Mouse (Mus musculus): ENCODE results near the gene Astn2. TPM values are rescaled to one million over a fixed set of nuclear protein-coding genes. Genes with fewer than 3 reads are reported as not detected.

Astn2 gene
- polyA plus RNA-seq, 1 experiment from 2014 or later = 0.15 TPM

DNA sequence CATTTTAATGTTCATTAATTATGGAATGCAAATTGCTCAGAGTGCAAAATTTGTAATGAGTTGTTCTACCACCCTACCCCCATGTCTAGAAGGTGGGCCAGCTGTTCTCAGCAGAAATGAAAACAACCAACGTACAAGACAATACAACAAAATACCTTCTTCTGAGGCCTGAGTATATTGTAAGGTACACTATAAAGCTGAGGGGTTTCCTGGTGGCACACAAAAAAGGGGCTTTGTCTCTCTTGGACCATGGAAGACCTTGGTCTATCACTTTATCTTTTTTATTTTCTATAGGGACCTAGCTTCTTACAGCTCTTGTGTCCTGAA is 645.6 kb downstream of the Astn2 start:
- H3K4me3 ChIP-seq (replicated peaks; ENCODE audit: low read length) = no peak overlapping the region
- no peak overlapping the region for H3K27ac ChIP-seq (ENCODE audit: low read length)
- H3K4me1 ChIP-seq (ENCODE audit: control insufficient read depth, insufficient read depth, low read length) = no peaks in the 10 kb centered on the region
- no peaks in the 10 kb centered on the region for H3K36me3 ChIP-seq (ENCODE audit: control insufficient read depth, insufficient read depth, low read length)
- H3K9ac ChIP-seq (ENCODE audit: low read length) = no peak overlapping the region
- 79% methylated on average over 1 of the region's 1 CpGs for WGBS
- no peak for ATAC-seq (ENCODE audit: insufficient read depth, low FRiP score)
- H3K9me3 ChIP-seq (replicated peaks; ENCODE audit: control insufficient read depth, low read length) = no peaks in the 10 kb centered on the region
- no peak overlapping the region for H3K4me2 ChIP-seq (ENCODE audit: low read depth, low read length)
- no peaks in the 10 kb centered on the region for H3K27me3 ChIP-seq (ENCODE audit: control insufficient read depth, insufficient read depth, low read length)

DNA sequence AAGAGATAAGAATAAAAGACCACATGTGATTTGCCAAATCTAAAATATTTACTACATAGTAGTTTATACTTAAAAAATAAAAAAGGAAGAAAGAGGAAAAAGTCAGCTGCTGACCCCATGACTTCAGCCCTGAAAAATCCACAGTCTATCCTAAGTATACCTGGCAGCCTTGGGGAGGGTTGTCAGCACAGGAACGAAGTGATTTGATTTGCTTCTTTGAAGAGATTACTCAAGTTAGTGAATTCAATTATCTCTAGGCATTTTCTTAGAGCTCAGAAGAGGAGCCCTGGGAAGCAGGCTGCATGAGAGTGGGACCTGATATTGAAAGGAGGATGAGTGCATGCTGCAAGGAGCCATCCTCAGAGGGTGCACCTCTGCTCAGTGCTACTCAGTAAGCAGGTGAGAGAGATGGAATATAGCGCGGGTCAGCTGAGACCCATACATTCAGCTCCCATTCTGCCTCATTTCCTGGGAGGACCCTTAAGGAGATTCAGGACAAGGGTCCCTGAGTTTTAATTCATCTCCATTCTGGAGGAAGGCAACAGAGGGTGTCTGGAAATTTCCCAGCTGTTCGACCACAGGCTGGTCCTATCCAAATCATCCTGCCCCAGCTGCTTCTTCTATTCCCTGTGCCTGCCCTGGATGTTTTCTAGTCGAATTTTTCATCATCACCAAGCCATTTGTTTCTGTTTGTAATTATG is 646.1 kb downstream of the Astn2 start:
- no peak overlapping the region for H3K4me2 ChIP-seq (ENCODE audit: low read depth, low read length)
- H3K4me1 ChIP-seq (ENCODE audit: control insufficient read depth, insufficient read depth, low read length) = no peaks in the 10 kb centered on the region
- no peak for ATAC-seq (ENCODE audit: insufficient read depth, low FRiP score)
- WGBS = 56% methylated on average over 5 of the region's 5 CpGs
- H3K27ac ChIP-seq (ENCODE audit: low read length) = no peak overlapping the region
- H3K27me3 ChIP-seq (ENCODE audit: control insufficient read depth, insufficient read depth, low read length) = no peaks in the 10 kb centered on the region
- H3K36me3 ChIP-seq (ENCODE audit: control insufficient read depth, insufficient read depth, low read length) = no peaks in the 10 kb centered on the region
- no peak overlapping the region for H3K4me3 ChIP-seq (replicated peaks; ENCODE audit: low read length)
- no peaks in the 10 kb centered on the region for H3K9me3 ChIP-seq (replicated peaks; ENCODE audit: control insufficient read depth, low read length)
- no peak overlapping the region for H3K9ac ChIP-seq (ENCODE audit: low read length)

DNA sequence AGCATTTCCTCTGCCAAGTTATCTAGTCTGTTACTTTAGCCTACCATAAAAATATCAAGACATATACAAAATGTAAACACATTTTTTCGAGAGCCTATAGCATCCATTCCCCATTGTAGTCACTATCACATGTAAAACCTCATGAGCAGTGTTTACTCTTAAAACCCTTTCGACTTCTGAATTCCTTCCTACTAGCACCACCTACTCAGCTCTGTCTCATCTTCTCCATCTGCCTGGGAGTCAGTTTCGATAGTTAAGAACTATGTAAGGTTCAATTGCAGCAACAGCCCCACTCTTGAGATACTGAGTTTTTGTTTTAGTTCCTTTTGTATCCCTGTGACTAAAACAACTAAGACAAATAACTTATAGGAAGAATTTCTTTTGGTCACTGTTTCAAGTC is 651.5 kb downstream of the Astn2 start:
- WGBS = 57% methylated on average over 3 of the region's 3 CpGs
- no peaks in the 10 kb centered on the region for H3K9me3 ChIP-seq (replicated peaks; ENCODE audit: control insufficient read depth, low read length)

DNA sequence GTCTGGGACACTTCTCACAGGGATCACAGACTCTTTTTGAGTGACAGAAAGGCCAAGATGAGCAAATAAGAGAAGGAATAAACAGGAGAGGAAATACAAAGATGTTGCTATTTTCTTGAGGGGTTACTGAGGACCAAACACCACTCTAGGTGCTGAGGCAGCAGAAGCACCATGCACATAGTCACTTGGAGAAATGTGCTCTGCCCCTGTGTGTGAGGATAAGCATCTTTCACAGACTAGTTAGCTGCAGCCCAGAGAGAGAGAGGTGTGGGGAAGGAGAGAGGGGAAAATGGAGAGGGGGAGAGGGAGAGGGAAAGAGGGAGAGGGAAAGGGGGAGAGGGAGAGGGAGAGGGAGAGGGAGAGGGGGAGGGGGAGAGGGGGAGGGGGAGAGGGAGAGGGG is 659.6 kb downstream of the Astn2 start:
- Histone ChIP-seq H3K4me2 (ENCODE audit: low read depth, low read length) (no peak overlapping the region), H3K27me3 (ENCODE audit: control insufficient read depth, insufficient read depth, low read length) (no peaks in the 10 kb centered on the region), H3K27ac (ENCODE audit: low read length) (no peak overlapping the region), H3K9me3 (replicated peaks; ENCODE audit: control insufficient read depth, low read length) (no peaks in the 10 kb centered on the region), H3K4me1 (ENCODE audit: control insufficient read depth, insufficient read depth, low read length) (no peaks in the 10 kb centered on the region), H3K9ac (ENCODE audit: low read length) (no peak overlapping the region), H3K36me3 (ENCODE audit: control insufficient read depth, insufficient read depth, low read length) (no peaks in the 10 kb centered on the region), H3K4me3 (replicated peaks; ENCODE audit: low read length) (no peak overlapping the region)
- no peak for ATAC-seq (ENCODE audit: insufficient read depth, low FRiP score)

More for the DNA sequence above, 651.5 kb downstream of the Astn2 start:
- H3K27me3 ChIP-seq (ENCODE audit: control insufficient read depth, insufficient read depth, low read length) = no peaks in the 10 kb centered on the region
- ATAC-seq (ENCODE audit: insufficient read depth, low FRiP score) = no peak
- no peak overlapping the region for H3K4me3 ChIP-seq (replicated peaks; ENCODE audit: low read length)
- no peaks in the 10 kb centered on the region for H3K4me1 ChIP-seq (ENCODE audit: control insufficient read depth, insufficient read depth, low read length)
- H3K9ac ChIP-seq (ENCODE audit: low read length) = no peak overlapping the region
- H3K4me2 ChIP-seq (ENCODE audit: low read depth, low read length) = no peak overlapping the region
- no peaks in the 10 kb centered on the region for H3K36me3 ChIP-seq (ENCODE audit: control insufficient read depth, insufficient read depth, low read length)
- no peak overlapping the region for H3K27ac ChIP-seq (ENCODE audit: low read length)

DNA sequence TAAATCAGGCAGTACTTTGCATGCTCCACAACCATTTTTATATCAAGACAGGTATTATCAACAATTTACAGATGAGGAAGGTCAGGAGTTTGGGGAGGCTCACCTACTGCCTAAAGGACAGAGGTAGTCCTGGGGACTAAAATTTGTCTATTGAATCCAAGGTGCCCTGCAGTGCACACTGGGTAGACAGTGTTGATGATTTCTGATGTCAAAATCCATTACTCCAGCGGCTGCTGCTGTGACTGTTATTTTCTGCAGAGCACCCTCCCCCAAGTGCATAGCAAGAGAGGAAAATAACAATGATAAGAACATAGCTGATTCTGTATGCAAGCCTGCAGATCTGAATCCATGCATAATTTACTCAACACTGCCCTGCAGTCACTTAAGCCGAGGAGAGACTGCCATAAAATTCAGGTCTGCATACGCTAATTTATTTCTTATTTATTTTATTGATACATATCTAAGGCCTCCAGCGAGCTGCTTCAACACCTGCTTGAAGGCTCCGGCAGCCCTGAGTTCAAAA is 660.3 kb downstream of the Astn2 start:
- no peaks in the 10 kb centered on the region for H3K27me3 ChIP-seq (ENCODE audit: control insufficient read depth, insufficient read depth, low read length)
- H3K9me3 ChIP-seq (replicated peaks; ENCODE audit: control insufficient read depth, low read length) = no peaks in the 10 kb centered on the region
- H3K36me3 ChIP-seq (ENCODE audit: control insufficient read depth, insufficient read depth, low read length) = no peaks in the 10 kb centered on the region
- no peak overlapping the region for H3K9ac ChIP-seq (ENCODE audit: low read length)
- WGBS = 43% methylated on average over 5 of the region's 5 CpGs
- H3K4me2 ChIP-seq (ENCODE audit: low read depth, low read length) = no peak overlapping the region
- ATAC-seq (ENCODE audit: insufficient read depth, low FRiP score) = no peak
- no peak overlapping the region for H3K27ac ChIP-seq (ENCODE audit: low read length)
- H3K4me3 ChIP-seq (replicated peaks; ENCODE audit: low read length) = no peak overlapping the region
- H3K4me1 ChIP-seq (ENCODE audit: control insufficient read depth, insufficient read depth, low read length) = no peaks in the 10 kb centered on the region

DNA sequence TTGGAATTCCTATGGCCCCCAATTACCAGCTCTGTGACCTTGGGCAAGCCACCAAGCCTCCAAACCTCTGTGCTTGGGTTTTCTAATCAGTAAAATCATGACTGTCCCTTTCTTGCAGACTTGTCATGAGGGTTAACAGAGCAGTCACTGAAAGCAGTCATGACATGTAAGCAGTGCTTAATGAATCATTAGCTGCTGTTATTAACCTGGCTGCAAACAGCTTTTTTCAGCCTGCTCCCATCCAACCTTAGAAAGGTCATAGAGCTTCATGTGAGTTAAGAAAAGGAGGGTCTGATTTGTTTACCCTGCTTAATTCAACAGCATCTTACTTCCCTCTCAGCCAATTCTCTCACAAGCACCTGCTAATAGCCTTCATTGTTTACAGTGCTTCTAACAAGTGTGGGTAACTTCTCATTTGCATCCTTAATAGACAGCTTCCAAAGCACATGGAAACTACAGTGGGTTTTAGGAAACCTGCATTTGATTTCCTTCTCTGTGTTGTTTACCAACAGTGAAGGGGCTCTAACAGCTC is 661.2 kb downstream of the Astn2 start:
- Histone ChIP-seq H3K36me3 (ENCODE audit: control insufficient read depth, insufficient read depth, low read length) (no peaks in the 10 kb centered on the region), H3K27me3 (ENCODE audit: control insufficient read depth, insufficient read depth, low read length) (no peaks in the 10 kb centered on the region), H3K4me2 (ENCODE audit: low read depth, low read length) (no peak overlapping the region), H3K27ac (ENCODE audit: low read length) (no peak overlapping the region), H3K4me1 (ENCODE audit: control insufficient read depth, insufficient read depth, low read length) (no peaks in the 10 kb centered on the region), H3K9me3 (replicated peaks; ENCODE audit: control insufficient read depth, low read length) (no peaks in the 10 kb centered on the region), H3K4me3 (replicated peaks; ENCODE audit: low read length) (no peak overlapping the region), H3K9ac (ENCODE audit: low read length) (no peak overlapping the region)
- no peak for ATAC-seq (ENCODE audit: insufficient read depth, low FRiP score)

DNA sequence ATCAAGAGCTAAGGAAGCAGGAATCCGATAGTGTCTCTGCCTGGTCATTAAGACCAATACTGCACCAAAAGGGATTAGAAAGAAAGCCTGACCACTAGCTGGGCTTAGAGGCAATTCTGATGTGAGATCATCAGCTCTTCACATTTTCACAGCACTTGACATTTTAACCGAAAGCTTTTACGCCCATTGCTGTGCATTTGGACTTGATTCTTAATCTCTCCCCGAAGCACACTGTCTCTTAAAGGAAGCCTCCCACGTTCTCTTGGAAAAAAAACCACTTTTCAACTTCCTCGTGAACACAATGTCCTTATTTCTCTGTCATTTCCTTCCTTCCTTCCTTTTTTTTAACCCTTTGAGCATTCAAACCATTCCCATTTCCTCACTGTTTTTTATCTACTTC is 680.0 kb downstream of the Astn2 start:
- Histone ChIP-seq H3K4me2 (ENCODE audit: low read depth, low read length) (no peak overlapping the region), H3K9me3 (replicated peaks; ENCODE audit: control insufficient read depth, low read length) (no peaks in the 10 kb centered on the region), H3K4me3 (replicated peaks; ENCODE audit: low read length) (no peak overlapping the region), H3K4me1 (ENCODE audit: control insufficient read depth, insufficient read depth, low read length) (no peaks in the 10 kb centered on the region), H3K27me3 (ENCODE audit: control insufficient read depth, insufficient read depth, low read length) (no peaks in the 10 kb centered on the region), H3K27ac (ENCODE audit: low read length) (no peak overlapping the region), H3K36me3 (ENCODE audit: control insufficient read depth, insufficient read depth, low read length) (no peaks in the 10 kb centered on the region), H3K9ac (ENCODE audit: low read length) (no peak overlapping the region)
- ATAC-seq (ENCODE audit: insufficient read depth, low FRiP score) = no peak
- WGBS = 60% methylated on average over 6 of the region's 6 CpGs

DNA sequence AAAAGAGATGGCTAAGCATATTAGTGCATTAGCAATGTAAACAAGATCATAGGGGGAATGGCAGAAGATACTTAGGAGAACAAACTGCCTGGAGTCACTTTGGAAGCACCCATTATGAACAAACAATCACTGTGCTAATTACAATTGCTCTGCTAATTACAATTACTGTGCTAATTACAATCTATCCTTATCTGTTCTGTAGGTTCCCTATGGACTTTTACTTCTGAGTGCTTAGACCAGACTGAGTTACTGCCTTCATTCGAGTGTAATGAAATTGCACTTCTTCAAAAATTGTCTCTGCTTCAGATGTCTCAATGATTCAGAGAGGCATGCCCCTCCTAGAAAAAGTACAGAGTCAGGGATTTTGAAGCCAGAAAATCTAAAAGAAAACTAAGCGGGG is 684.8 kb downstream of the Astn2 start:
- WGBS = 78% methylated on average over 2 of the region's 2 CpGs
- H3K4me3 ChIP-seq (replicated peaks; ENCODE audit: low read length) = no peak overlapping the region
- H3K9me3 ChIP-seq (replicated peaks; ENCODE audit: control insufficient read depth, low read length) = no peaks in the 10 kb centered on the region
- no peak overlapping the region for H3K4me2 ChIP-seq (ENCODE audit: low read depth, low read length)
- H3K27me3 ChIP-seq (ENCODE audit: control insufficient read depth, insufficient read depth, low read length) = no peaks in the 10 kb centered on the region
- no peaks in the 10 kb centered on the region for H3K4me1 ChIP-seq (ENCODE audit: control insufficient read depth, insufficient read depth, low read length)
- no peak for ATAC-seq (ENCODE audit: insufficient read depth, low FRiP score)
- no peak overlapping the region for H3K9ac ChIP-seq (ENCODE audit: low read length)
- no peaks in the 10 kb centered on the region for H3K36me3 ChIP-seq (ENCODE audit: control insufficient read depth, insufficient read depth, low read length)
- no peak overlapping the region for H3K27ac ChIP-seq (ENCODE audit: low read length)

DNA sequence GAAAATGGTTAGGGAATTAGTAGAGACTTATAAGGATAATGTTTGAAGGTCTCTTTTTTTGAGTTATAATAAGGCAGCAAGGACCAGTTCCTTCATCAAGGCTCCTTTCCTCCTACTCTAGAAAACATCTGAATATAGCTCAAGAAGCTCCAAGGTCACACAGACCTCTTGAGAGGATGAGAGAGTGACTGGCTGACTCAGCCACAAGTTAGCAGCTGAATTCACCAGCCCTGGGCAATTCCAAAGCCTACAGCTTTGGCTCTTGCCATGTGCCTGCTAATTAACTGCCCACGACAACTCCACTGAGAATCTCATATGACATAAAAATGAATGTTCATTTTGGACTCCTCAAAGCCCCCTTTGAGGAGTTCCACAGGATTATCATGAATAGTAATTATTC is 686.5 kb downstream of the Astn2 start:
- WGBS = 58% methylated on average over 1 of the region's 1 CpGs
- no peak overlapping the region for H3K4me3 ChIP-seq (replicated peaks; ENCODE audit: low read length)
- ATAC-seq (ENCODE audit: insufficient read depth, low FRiP score) = no peak

More for the DNA sequence above, 686.5 kb downstream of the Astn2 start:
- Histone ChIP-seq H3K9me3 (replicated peaks; ENCODE audit: control insufficient read depth, low read length) (no peaks in the 10 kb centered on the region), H3K27ac (ENCODE audit: low read length) (no peak overlapping the region), H3K27me3 (ENCODE audit: control insufficient read depth, insufficient read depth, low read length) (no peaks in the 10 kb centered on the region), H3K4me2 (ENCODE audit: low read depth, low read length) (no peak overlapping the region), H3K4me1 (ENCODE audit: control insufficient read depth, insufficient read depth, low read length) (no peaks in the 10 kb centered on the region), H3K36me3 (ENCODE audit: control insufficient read depth, insufficient read depth, low read length) (no peaks in the 10 kb centered on the region), H3K9ac (ENCODE audit: low read length) (no peak overlapping the region)
